Mouse (Mus musculus) colon, adult 2 months (tissue): ENCODE measurements around the gene Hoxc12. TPM values are rescaled to one million over a fixed set of nuclear protein-coding genes. Genes with fewer than 3 reads are reported as not detected.

Experiments
- polyA plus RNA-seq: library from polyadenylated mRNA; depleted of rRNA; stranded (reverse); fragments of >200 nt; gene quantifications from 2 replicates; pipeline ENCODE4 v1.2.3, GENCODE M21; 2012; rRNA removed

Hoxc12 gene
- not detected in 2 replicates for polyA plus RNA-seq

DNA sequence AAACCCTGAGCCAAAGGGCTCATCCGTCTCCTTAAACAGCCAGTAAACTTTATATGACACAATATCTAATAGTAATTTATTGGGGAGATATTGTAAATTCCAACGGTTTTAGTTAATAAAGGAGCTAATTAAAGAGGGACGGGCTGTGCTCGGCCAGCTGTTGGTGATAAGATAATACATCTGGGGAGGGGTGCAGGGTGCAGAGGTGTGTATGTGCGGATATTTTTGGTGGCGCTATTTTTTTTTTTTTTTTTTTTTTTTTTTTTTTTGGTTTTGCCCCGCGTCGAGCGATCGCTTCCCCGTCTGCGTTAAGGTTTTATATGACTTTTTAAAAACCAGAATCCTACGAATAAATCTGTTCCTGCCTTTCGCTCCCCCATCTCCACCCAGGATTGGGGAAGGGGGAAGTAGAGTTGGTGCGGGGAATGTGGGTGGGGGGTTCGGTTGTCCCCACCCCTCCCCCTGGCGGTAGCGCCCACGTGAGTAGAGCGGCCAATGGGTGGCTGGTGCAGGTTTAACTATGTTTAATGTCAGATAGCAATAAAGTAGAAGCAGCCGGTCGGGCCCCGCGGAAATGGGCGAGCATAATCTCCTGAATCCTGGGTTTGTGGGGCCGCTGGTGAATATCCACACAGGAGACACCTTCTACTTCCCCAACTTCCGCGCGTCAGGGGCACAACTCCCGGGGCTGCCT, at the start of gene Hoxc12:
Gene Hoxc12 (plus strand): TSS at position 479 of the 694 bp plus-strand sequence.

DNA sequence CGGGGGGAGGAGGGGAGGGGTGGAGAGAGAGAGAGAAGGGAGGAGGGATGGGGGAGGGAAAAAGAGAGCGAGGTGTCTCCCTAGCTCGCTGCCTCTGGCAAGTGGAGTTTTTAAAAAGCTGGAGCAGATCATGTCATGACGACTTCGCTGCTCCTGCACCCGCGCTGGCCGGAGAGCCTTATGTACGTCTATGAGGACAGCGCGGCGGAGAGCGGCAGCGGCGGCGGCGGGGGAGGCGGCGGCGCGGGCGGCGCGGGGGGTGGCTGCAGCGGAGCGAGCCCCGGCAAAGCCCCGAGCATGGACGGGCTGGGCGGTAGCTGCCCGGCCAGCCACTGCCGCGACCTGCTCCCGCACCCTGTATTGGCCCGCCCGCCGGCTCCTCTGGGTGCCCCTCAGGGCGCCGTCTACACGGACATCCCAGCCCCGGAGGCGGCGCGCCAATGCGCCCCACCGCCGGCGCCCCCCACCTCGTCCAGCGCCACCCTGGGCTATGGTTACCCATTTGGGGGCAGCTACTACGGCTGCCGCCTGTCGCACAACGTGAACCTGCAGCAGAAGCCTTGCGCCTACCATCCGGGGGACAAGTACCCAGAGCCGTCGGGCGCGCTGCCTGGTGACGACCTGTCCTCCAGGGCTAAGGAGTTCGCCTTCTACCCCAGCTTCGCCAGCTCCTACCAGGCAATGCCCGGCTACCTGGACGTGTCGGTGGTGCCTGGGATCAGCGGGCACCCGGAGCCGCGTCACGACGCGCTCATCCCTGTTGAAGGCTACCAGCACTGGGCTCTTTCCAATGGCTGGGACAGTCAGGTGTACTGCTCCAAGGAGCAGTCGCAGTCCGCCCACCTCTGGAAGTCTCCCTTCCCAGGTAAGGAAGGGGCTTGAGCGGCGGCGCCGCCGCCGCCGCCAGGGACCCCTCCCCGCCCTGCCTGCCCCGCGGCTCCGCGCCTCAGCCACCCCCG, 15.2 kb upstream of the Hoxc12 start, which contains the start of gene Hoxc13:
Gene Hoxc13 (plus strand): TSS at position 51 of the 959 bp plus-strand sequence.

DNA sequence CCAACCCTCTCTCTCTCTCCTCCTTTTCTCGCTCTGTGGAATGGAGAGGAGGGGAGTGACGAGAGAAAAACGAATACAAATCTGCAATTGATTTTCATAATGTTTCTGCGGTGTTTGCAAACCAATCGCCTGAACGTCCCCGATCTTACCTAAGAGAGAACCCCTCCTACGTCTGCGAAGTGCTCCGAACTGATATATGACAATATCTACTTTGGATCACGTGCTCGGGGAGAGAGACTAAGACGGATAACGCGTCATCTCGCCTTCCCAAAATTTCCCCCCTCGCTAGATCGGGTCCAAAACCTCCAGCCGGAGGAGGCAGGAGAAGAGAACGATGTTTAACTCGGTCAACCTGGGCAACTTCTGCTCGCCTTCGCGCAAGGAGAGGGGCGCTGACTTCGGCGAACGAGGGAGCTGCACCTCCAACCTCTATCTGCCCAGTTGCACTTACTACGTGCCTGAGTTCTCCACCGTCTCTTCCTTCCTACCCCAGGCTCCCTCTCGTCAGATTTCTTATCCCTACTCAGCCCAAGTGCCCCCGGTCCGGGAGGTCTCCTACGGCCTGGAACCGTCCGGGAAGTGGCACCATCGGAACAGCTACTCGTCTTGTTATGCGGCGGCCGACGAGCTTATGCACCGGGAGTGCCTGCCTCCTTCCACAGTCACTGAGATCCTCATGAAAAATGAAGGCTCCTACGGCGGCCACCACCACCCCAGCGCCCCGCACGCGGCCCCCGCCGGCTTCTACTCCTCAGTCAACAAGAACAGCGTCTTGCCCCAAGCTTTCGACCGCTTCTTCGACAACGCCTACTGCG, 17.8 kb downstream of the Hoxc12 start, which contains the start of gene Hoxc11:
Gene Hoxc11 (plus strand): TSS at position 236 of the 815 bp plus-strand sequence.

DNA sequence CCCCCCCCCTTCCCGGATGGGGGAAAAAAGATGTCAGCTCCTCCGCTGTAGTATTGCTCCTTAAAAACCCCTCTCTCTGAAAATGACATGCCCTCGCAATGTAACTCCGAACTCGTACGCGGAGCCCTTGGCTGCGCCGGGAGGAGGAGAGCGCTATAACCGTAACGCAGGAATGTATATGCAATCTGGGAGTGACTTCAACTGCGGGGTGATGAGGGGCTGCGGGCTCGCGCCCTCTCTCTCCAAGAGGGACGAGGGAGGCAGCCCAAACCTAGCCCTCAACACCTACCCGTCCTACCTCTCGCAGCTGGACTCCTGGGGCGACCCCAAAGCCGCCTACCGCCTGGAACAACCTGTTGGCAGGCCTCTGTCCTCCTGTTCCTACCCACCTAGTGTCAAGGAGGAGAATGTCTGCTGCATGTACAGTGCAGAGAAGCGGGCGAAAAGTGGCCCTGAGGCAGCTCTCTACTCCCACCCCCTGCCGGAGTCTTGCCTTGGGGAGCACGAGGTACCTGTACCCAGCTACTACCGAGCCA, 30.3 kb downstream of the Hoxc12 start, which contains the start of gene Hoxc10:
Gene Hoxc10 (plus strand): TSS at position 21 of the 536 bp plus-strand sequence.

DNA sequence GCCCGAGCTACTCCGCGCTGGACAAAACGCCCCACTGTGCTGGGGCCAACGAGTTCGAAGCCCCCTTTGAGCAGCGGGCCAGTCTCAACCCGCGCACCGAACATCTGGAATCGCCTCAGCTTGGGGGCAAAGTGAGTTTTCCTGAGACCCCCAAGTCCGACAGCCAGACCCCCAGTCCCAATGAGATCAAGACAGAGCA, 30.7 kb downstream of the Hoxc12 start, which contains the start of gene Hoxc5:
Gene Hoxc5 (plus strand): TSS at position 132 of the 199 bp plus-strand sequence.

GRCm38 (mm10) chr15:102976171-102976570, 39.6 kb downstream of the Hoxc12 start, which contains the start of gene Hoxc9:
Gene Hoxc9, plus strand, starts transcription at chr15:102976439.

Other genes with a start within 250 kb of the Hoxc12 start
- 26.0 and 26.5 TPM in 2 replicates for gene Calcoco1, start 214.6 kb upstream of the Hoxc12 start, polyA plus RNA-seq
- gene Hoxc13, start 15.7 kb upstream of the Hoxc12 start, polyA plus RNA-seq = not detected in 2 replicates
- gene Hoxc11, start 17.7 kb downstream of the Hoxc12 start, polyA plus RNA-seq = not detected in 2 replicates
- gene Hoxc10, start 30.0 kb downstream of the Hoxc12 start, polyA plus RNA-seq = 0.07 and 0.43 TPM in 2 replicates
- gene Hoxc5, start 30.7 kb downstream of the Hoxc12 start, polyA plus RNA-seq = 0.06 and 0.19 TPM in 2 replicates
- gene Hoxc9, start 39.7 kb downstream of the Hoxc12 start, polyA plus RNA-seq = 0.14 and 0.15 TPM in 2 replicates
- gene Hoxc8, start 53.9 kb downstream of the Hoxc12 start, polyA plus RNA-seq = 0.16 TPM in 1 of 2 replicates, not detected in the other
- gene Hoxc6, start 61.5 kb downstream of the Hoxc12 start, polyA plus RNA-seq = 0.27 and 0.45 TPM in 2 replicates
- gene Hoxc4, start 82.2 kb downstream of the Hoxc12 start, polyA plus RNA-seq = 0.13 and 0.25 TPM in 2 replicates
- 23.5 and 24.3 TPM in 2 replicates for gene Smug1, start 230.3 kb downstream of the Hoxc12 start, polyA plus RNA-seq